Mouse (Mus musculus): ENCODE measurements around the gene Dync1li2. TPM values are rescaled to one million over a fixed set of nuclear protein-coding genes. Genes with fewer than 3 reads are reported as not detected.

Dync1li2 gene
- polyA plus RNA-seq, 1 experiment, result 8.4 TPM

DNA sequence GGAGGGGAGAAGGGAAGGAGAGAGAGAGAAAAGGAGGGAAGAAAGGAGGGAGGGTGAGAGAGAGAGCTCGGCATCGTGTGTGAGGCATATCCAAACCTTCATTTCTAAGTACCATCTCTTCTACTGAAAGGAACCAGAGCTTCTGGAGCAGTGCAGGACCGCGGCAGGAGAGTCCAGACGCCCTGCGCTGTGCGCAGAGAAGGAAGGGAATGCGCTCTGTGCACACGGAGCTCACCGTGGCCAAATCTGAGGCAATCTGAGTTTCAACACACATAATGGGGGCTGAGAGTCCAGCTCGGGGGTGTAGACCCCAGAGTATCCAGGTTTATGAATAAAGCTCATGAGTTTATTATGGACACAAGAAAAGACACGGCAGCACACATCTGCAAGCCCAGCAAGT is 73.3 kb downstream of the Dync1li2 start:
- Histone ChIP-seq H3K4me3 (ENCODE audit: extremely low read depth, insufficient read depth, insufficient read length) (no peak overlapping the region), H3K4me1 (ENCODE audit: control insufficient read depth, insufficient read depth, insufficient read length) (no peaks in the 10 kb centered on the region), H3K27me3 (ENCODE audit: control insufficient read depth, insufficient read depth, low read length) (no peaks in the 10 kb centered on the region), H3K27ac (ENCODE audit: insufficient read depth, low read length) (no peak overlapping the region), H3K36me3 (ENCODE audit: control insufficient read depth, insufficient read depth, low read length) (no peaks in the 10 kb centered on the region)
- TF ChIP-seq CTCF (IDR thresholded peaks at IDR 0.05; ENCODE audit: extremely low read depth, insufficient read depth, insufficient read length, insufficient replicate concordance) (no peak), POLR2A (IDR thresholded peaks at IDR 0.05; ENCODE audit: low read depth, low read length) (no peak)
- 86% methylated on average over 12 of the region's 12 CpGs for WGBS
- no peak for DNase-seq (ENCODE audit: low read depth in 1 of 2, low spot score in 2 of 2)

Other genes with a start within 250 kb of the Dync1li2 start
- gene Tk2, start 194.5 kb downstream of the Dync1li2 start, polyA plus RNA-seq (2012; rRNA removed), result 42.5 and 51.1 TPM in 2 replicates
- 11.9 and 13.0 TPM in 2 replicates for gene Cklf, start 192.2 kb downstream of the Dync1li2 start, polyA plus RNA-seq (2012; rRNA removed)
- gene Cmtm2a, start 149.9 kb downstream of the Dync1li2 start, polyA plus RNA-seq (2012; rRNA removed), result not detected in 2 replicates
- not detected in 2 replicates for gene Gm45711, start 133.0 kb downstream of the Dync1li2 start, polyA plus RNA-seq (2012; rRNA removed)
- not detected in 2 replicates for gene Cmtm1, start 132.9 kb downstream of the Dync1li2 start, polyA plus RNA-seq (2012; rRNA removed)
- gene Gm11020, start 121.5 kb downstream of the Dync1li2 start, polyA plus RNA-seq (2012; rRNA removed), result not detected in 2 replicates
- gene Cmtm2b, start 120.8 kb downstream of the Dync1li2 start, polyA plus RNA-seq (2012; rRNA removed), result not detected in 2 replicates
- gene Cmtm3, start 103.6 kb downstream of the Dync1li2 start, polyA plus RNA-seq (2012; rRNA removed), result 96.3 and 106 TPM in 2 replicates
- gene Cmtm4, start 47.2 kb downstream of the Dync1li2 start, polyA plus RNA-seq (2012; rRNA removed), result 4.8 and 5.6 TPM in 2 replicates
- gene Terb1, start 66.9 kb upstream of the Dync1li2 start, polyA plus RNA-seq (2012; rRNA removed), result 0.23 and 0.25 TPM in 2 replicates
- gene Nae1, start 91.6 kb upstream of the Dync1li2 start, polyA plus RNA-seq (2012; rRNA removed), result 4.1 and 6.6 TPM in 2 replicates
- 1.4 and 1.9 TPM in 2 replicates for gene Car7, start 91.6 kb upstream of the Dync1li2 start, polyA plus RNA-seq (2012; rRNA removed)
- 2.4 and 2.9 TPM in 2 replicates for gene Pdp2, start 148.4 kb upstream of the Dync1li2 start, polyA plus RNA-seq (2012; rRNA removed)
- 0.29 TPM in 1 of 2 replicates, not detected in the other for gene Cdh16, start 181.3 kb upstream of the Dync1li2 start, polyA plus RNA-seq (2012; rRNA removed)
- 13.1 and 17.2 TPM in 2 replicates for gene Rrad, start 188.3 kb upstream of the Dync1li2 start, polyA plus RNA-seq (2012; rRNA removed)
- gene Ciao2b, start 198.9 kb upstream of the Dync1li2 start, polyA plus RNA-seq (2012; rRNA removed), result 35.7 and 37.5 TPM in 2 replicates